Mouse (Mus musculus) stomach, embryonic 14.5 days (tissue): ENCODE data around the gene Srp68. TPM values are rescaled to one million over a fixed set of nuclear protein-coding genes. Genes with fewer than 3 reads are reported as not detected.

Experiments used
- ATAC-seq: fragments of 200-750 bp; cut with Nextera tagmentation; 2 replicates; pipeline ENCODE4 v1.8.0; 2017; ENCODE audit warnings: low read depth, moderate TSS enrichment; ENCODE audit not compliant: insufficient number of reproducible peaks, insufficient read depth, low FRiP score
- H3K27ac ChIP-seq: fragments of 300-500 bp; sonication (generic); 2 replicates; pipeline ENCODE4 v1.5.1; 2014; ENCODE audit warnings: mild to moderate bottlenecking, low read length, moderate library complexity, mixed read lengths
- H3K27me3 ChIP-seq: fragments of 300-500 bp; sonication (generic); 2 replicates; pipeline ENCODE4 v1.6.1; 2014; ENCODE audit warnings: low read length, control low read depth, mixed read lengths; ENCODE audit not compliant: control insufficient read depth, insufficient read depth
- H3K36me3 ChIP-seq: fragments of 300-500 bp; sonication (generic); 2 replicates; pipeline ENCODE4 v1.6.1; 2014; ENCODE audit warnings: mild to moderate bottlenecking, control low read depth, low read length, moderate library complexity, mixed read lengths; ENCODE audit not compliant: control insufficient read depth, insufficient read depth
- H3K4me1 ChIP-seq: fragments of 300-500 bp; sonication (generic); 2 replicates; pipeline ENCODE4 v1.6.1; 2014; ENCODE audit warnings: low read length, control low read depth, mixed read lengths; ENCODE audit not compliant: control insufficient read depth, insufficient read depth
- H3K4me2 ChIP-seq: fragments of 300-500 bp; sonication (generic); replicated peaks from 2 replicates; pipeline ENCODE4 v1.6.1; 2014; ENCODE audit warnings: low read depth, low read length, control low read depth
- H3K4me3 ChIP-seq: fragments of 300-500 bp; sonication (generic); 2 replicates; pipeline ENCODE4 v1.5.1; 2014; ENCODE audit warnings: low read depth, low read length, control low read depth
- H3K9ac ChIP-seq: fragments of 300-500 bp; sonication (generic); replicated peaks from 2 replicates; pipeline ENCODE4 v1.6.1; 2014; ENCODE audit warnings: low read depth, mild to moderate bottlenecking, control low read depth, low read length, moderate library complexity, mixed read lengths
- H3K9me3 ChIP-seq: fragments of 300-500 bp; sonication (generic); 2 replicates; pipeline ENCODE4 v1.6.1; 2016; ENCODE audit warnings: low read depth, low read length, control low read depth; ENCODE audit not compliant: control insufficient read depth
- WGBS: fragments of 180-500 bp; shearing (Covaris S2); extraction: QIAGEN DNeasy Blood & Tissue Kit; methylation state at CpG from one replicate; pipeline ENCODE4 v1.1.7; 2014; 5-methylcytosine and 5-hydroxymethylcytosine counted together
- polyA plus RNA-seq: library from polyadenylated mRNA; unstranded; fragments of >200 nt; fragmentation: Nextera tagmentation; extraction: Ambion mirVana; gene quantifications from 2 replicates; pipeline ENCODE4 v1.2.1, GENCODE M21; 2014

Srp68 gene
- polyA plus RNA-seq, 1 experiment from 2014 or later, result 71.8 TPM

GRCm38 (mm10) chr11:116215991-116216390 lies 58.0 kb downstream of the Srp68 start:
- no peak overlapping the region for H3K4me3 ChIP-seq
- no peak overlapping the region for H3K27ac ChIP-seq
- H3K9ac ChIP-seq, result no peak overlapping the region
- no peaks in the 10 kb centered on the region for H3K36me3 ChIP-seq
- H3K9me3 ChIP-seq, result no peaks in the 10 kb centered on the region
- H3K4me2 ChIP-seq, result no peak overlapping the region
- peaks cover 14% of the 10 kb centered on the region for H3K4me1 ChIP-seq
- ATAC-seq, result no peak
- no peaks in the 10 kb centered on the region for H3K27me3 ChIP-seq
- WGBS, result 84% methylated on average over 6 of the region's 6 CpGs

DNA sequence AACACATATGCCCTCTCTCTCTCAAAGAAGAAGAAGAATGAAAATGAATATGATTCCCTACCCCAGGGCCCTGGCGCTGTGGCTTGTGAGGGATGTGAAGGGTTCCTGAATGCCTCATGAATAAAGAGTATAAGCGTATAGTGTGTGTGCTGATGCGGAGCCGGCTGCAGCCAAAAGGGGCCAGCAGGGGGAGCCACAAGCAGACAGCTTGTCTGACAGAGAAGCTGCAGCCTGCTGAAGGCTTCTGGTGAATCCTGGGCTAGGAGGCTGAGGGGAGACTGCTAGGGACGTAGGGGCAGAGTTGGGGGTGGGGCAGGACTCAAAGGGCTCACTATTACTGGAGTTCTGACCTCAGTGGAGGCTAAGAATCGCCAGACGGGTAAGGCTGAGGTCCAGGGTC lies 58.8 kb downstream of the Srp68 start:
- no peak for ATAC-seq
- WGBS, result 76% methylated on average over 7 of the region's 7 CpGs

DNA sequence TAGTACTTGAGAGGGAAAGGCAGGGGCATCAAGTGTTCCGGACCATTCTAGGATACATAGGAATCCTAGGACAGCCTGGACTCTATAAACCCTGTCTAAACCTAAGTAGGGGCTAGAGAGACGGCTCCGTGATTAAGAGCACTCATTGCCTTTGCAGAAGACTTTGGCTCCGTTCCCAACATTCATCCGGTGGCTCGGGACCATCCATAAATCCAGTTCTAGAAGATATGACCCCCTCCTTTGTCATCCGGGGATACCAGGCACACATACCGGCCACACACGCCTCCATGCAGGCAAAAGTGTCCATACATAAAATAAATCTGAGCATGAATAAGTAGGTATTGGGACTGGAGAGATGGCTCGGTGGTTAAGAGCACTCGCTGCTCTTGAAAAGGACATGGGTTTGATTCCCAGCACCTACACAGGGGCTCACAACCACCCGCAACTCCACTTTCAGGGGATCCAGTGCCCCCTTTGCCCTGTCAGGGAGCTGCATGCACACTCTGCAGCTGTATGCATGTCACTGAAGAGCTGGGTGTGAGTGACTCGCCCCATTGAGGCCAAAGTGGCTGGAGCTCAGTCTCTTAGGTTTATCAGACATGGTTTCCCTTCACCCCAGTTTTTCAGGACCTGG lies 60.0 kb downstream of the Srp68 start:
- Histone ChIP-seq H3K4me2 (no peak overlapping the region), H3K27ac (no peak overlapping the region), H3K36me3 (no peaks in the 10 kb centered on the region), H3K4me3 (no peak overlapping the region), H3K9me3 (no peaks in the 10 kb centered on the region), H3K27me3 (no peaks in the 10 kb centered on the region), H3K9ac (no peak overlapping the region), H3K4me1 (peaks cover 7% of the 10 kb centered on the region)
- ATAC-seq, result no peak
- 77% methylated on average over 13 of the region's 13 CpGs for WGBS

More for the DNA sequence above, 58.8 kb downstream of the Srp68 start:
- H3K36me3 ChIP-seq, result no peaks in the 10 kb centered on the region
- H3K4me3 ChIP-seq, result no peak overlapping the region
- no peak overlapping the region for H3K4me2 ChIP-seq
- no peak overlapping the region for H3K27ac ChIP-seq
- H3K9ac ChIP-seq, result no peak overlapping the region
- no peaks in the 10 kb centered on the region for H3K27me3 ChIP-seq
- no peaks in the 10 kb centered on the region for H3K9me3 ChIP-seq
- H3K4me1 ChIP-seq, result peaks cover 14% of the 10 kb centered on the region

GRCm38 (mm10) chr11:116212847-116213246 lies 61.2 kb downstream of the Srp68 start:
- Histone ChIP-seq H3K9me3 (no peaks in the 10 kb centered on the region), H3K4me3 (no peak overlapping the region), H3K4me2 (no peak overlapping the region), H3K27me3 (no peaks in the 10 kb centered on the region), H3K9ac (no peak overlapping the region), H3K27ac (no peak overlapping the region), H3K4me1 (no peaks in the 10 kb centered on the region), H3K36me3 (no peaks in the 10 kb centered on the region)
- ATAC-seq, result no peak
- 83% methylated on average over 6 of the region's 6 CpGs for WGBS

- Histone ChIP-seq H3K27ac (no peak overlapping the region), H3K36me3 (peaks cover 12% of the 10 kb centered on the region), H3K9me3 (no peaks in the 10 kb centered on the region), H3K4me1 (no peaks in the 10 kb centered on the region), H3K4me2 (no peak overlapping the region), H3K4me3 (no peak overlapping the region), H3K9ac (no peak overlapping the region), H3K27me3 (no peaks in the 10 kb centered on the region)
- peak; percentile 70 for ATAC-seq
- WGBS, result 61% methylated on average over 5 of the region's 5 CpGs
Observed at GRCm38 (mm10) chr11:116210696-116211095, 63.3 kb downstream of the Srp68 start.

DNA sequence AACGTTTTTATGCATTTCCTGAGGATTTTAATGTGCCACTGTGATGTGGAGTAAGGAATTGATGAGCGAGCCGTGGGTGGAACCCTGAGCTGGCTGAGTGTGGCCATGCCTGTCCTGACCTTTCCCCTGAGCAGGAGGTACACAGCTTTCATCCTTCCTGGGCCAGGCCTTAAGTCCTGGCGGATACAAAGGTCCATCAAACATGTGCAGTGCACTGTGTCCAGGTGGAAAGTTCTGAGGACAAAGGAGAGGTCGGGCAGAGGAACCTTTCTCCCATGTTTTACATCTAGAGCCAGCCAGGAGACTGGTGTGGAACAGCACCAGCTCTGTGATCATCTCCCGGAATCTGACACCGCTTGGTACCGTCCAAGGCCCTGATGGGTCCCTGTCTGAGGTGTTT lies 64.8 kb downstream of the Srp68 start:
- whole genome bisulfite sequencing, result 69% methylated on average over 8 of the region's 8 CpGs
- no peak for ATAC-seq
- H3K36me3 ChIP-seq, result peaks cover 12% of the 10 kb centered on the region
- H3K4me2 ChIP-seq, result no peak overlapping the region
- no peak overlapping the region for H3K9ac ChIP-seq
- no peak overlapping the region for H3K27ac ChIP-seq
- no peaks in the 10 kb centered on the region for H3K27me3 ChIP-seq
- no peaks in the 10 kb centered on the region for H3K9me3 ChIP-seq
- H3K4me3 ChIP-seq, result no peak overlapping the region
- H3K4me1 ChIP-seq, result no peaks in the 10 kb centered on the region

DNA sequence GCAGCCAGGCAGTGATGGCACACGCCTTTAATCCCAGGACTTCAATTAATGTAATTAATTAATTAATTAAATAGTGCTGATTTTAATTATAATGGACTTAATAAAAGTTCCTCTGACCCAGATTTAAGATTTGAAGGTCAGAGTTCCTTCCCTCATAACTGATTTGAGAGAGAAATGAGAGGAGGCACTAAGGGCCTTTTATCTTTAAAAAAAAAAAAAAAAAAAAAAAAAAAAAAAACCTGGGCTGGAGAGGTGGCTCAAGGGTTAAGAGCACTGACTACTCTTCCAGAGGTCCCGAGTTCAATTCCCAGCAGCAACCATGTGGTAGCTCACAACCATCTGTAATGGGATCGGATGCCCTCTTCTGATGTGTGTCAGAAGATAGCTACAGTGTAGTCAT lies 65.4 kb downstream of the Srp68 start:
- H3K9ac ChIP-seq, result no peak overlapping the region
- no peak overlapping the region for H3K27ac ChIP-seq
- H3K4me1 ChIP-seq, result no peaks in the 10 kb centered on the region
- H3K27me3 ChIP-seq, result no peaks in the 10 kb centered on the region
- WGBS, result 80% methylated on average over 3 of the region's 3 CpGs
- H3K36me3 ChIP-seq, result peaks cover 12% of the 10 kb centered on the region
- no peak overlapping the region for H3K4me3 ChIP-seq
- ATAC-seq, result no peak
- H3K9me3 ChIP-seq, result no peaks in the 10 kb centered on the region
- no peak overlapping the region for H3K4me2 ChIP-seq

DNA sequence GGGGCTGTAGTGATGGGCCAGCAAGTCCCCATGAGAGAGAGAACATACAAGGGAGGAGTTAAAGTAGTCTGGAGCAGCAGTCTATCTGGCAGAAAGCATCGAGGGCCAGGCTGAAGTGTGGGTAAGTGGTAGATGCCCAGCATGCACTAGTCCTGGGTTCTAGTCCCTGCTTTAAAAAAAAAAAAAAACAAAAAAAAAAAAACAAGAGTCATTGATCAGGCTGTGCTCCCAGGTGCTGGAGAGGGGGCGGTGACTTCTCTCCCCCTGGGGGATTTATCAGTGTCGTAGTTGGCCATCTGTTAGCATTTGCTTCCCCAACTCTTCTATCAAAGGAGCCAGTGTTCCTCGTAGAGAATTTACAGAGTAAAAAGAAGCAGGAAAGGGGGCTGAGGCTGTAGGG lies 67.3 kb downstream of the Srp68 start:
- WGBS, result 70% methylated on average over 4 of the region's 4 CpGs
- Histone ChIP-seq H3K9ac (no peak overlapping the region), H3K4me2 (no peak overlapping the region), H3K4me3 (no peak overlapping the region), H3K9me3 (no peaks in the 10 kb centered on the region), H3K27ac (no peak overlapping the region), H3K36me3 (peaks cover 12% of the 10 kb centered on the region), H3K27me3 (no peaks in the 10 kb centered on the region), H3K4me1 (no peaks in the 10 kb centered on the region)
- no peak for ATAC-seq

GRCm38 (mm10) chr11:116203150-116203549 lies 70.9 kb downstream of the Srp68 start:
- Histone ChIP-seq H3K36me3 (peaks cover 12% of the 10 kb centered on the region), H3K27me3 (no peaks in the 10 kb centered on the region), H3K4me3 (no peak overlapping the region), H3K4me2 (no peak overlapping the region), H3K4me1 (no peaks in the 10 kb centered on the region), H3K9ac (no peak overlapping the region), H3K27ac (no peak overlapping the region), H3K9me3 (no peaks in the 10 kb centered on the region)
- no peak for ATAC-seq
- WGBS, result 87% methylated on average over 3 of the region's 3 CpGs
